Mouse (Mus musculus) CH12.LX (cell line): ENCODE results near the gene Anapc7. TPM values are rescaled to one million over a fixed set of nuclear protein-coding genes. Genes with fewer than 3 reads are reported as not detected.

Experiments
- DNase-seq: peaks from one replicate; pipeline ENCODE4 v3.0.0-alpha.2; 2013; ENCODE audit errors: extremely low read depth
- H3K27ac ChIP-seq: 2 replicates; pipeline ENCODE4 v1.5.1; 2012; ENCODE audit warnings: low read depth, mild to moderate bottlenecking, control low read depth, moderate library complexity; ENCODE audit not compliant: insufficient read depth
- H3K27me3 ChIP-seq: replicated peaks from 2 replicates; pipeline ENCODE3; 2012; ENCODE audit warnings: inconsistent platforms
- H3K36me3 ChIP-seq, 2 experiments: replicated peaks in 1 of 2; 2 replicates each; pipeline versions ENCODE3 to v1.6.1; 2012; ENCODE audit warnings: inconsistent platforms in 1 of 2, low read length in 1 of 2, mild to moderate bottlenecking in 1 of 2, mixed read lengths in 1 of 2, moderate library complexity in 1 of 2; ENCODE audit not compliant: control insufficient read depth in 1 of 2, insufficient read depth in 1 of 2
- H3K4me1 ChIP-seq, 2 experiments: 2 replicates each; pipeline ENCODE4 v1.6.1; 2012; ENCODE audit warnings: inconsistent platforms in 1 of 2, moderate library complexity in 1 of 2; ENCODE audit not compliant: insufficient read depth in 2 of 2, control insufficient read depth in 1 of 2
- H3K4me2 ChIP-seq: 2 replicates; pipeline ENCODE4 v1.6.1; 2012; ENCODE audit warnings: low read depth, mild to moderate bottlenecking, control low read depth; ENCODE audit not compliant: poor library complexity, insufficient read depth, severe bottlenecking
- H3K4me3 ChIP-seq, 3 experiments: fragments of 150-350 bp in 1 of 3; sonication (generic) in 1 of 3; replicated peaks in 1 of 3; 2 replicates each; pipeline versions ENCODE3 to v1.5.1; 2011 to 2012; ENCODE audit warnings: low read depth in 2 of 3, low read length in 2 of 3, mild to moderate bottlenecking in 2 of 3, moderate library complexity in 2 of 3, control low read depth in 1 of 3, improper control_type of control experiment in 1 of 3, inconsistent platforms in 1 of 3, mixed read lengths in 1 of 3; ENCODE audit not compliant: poor library complexity in 1 of 3
- H3K79me2 ChIP-seq: replicated peaks from 2 replicates; pipeline ENCODE4 v1.6.1; 2012; ENCODE audit warnings: mild to moderate bottlenecking, moderate library complexity; ENCODE audit not compliant: control insufficient read depth, poor library complexity, insufficient read depth, severe bottlenecking; ENCODE audit errors: extremely low read depth
- H3K9ac ChIP-seq: 2 replicates; pipeline ENCODE4 v1.6.1; 2012; ENCODE audit warnings: low read depth, mild to moderate bottlenecking, control low read depth, moderate library complexity; ENCODE audit not compliant: insufficient read depth
- H3K9me3 ChIP-seq: replicated peaks from 2 replicates; pipeline ENCODE3; 2012; ENCODE audit warnings: low read length, inconsistent platforms, mixed read lengths
- BHLHE40 ChIP-seq: IDR thresholded peaks from 2 replicates; pipeline ENCODE4 v1.6.1; 2011; ENCODE audit warnings: mild to moderate bottlenecking, low read depth, low read length, improper control_type of control experiment
- CHD2 ChIP-seq: IDR thresholded peaks from 2 replicates; pipeline ENCODE4 v1.6.1; 2011; ENCODE audit warnings: low read length, improper control_type of control experiment
- ELF1 ChIP-seq: IDR thresholded peaks from 2 replicates; pipeline ENCODE4 v1.6.1; 2014; ENCODE audit warnings: low read depth, mild to moderate bottlenecking, inconsistent platforms, low read length, improper control_type of control experiment
- EP300 ChIP-seq: IDR thresholded peaks from 2 replicates; pipeline ENCODE4 v1.6.1; 2011; ENCODE audit warnings: low read length, improper control_type of control experiment
- ETS1 ChIP-seq: conservative IDR thresholded peaks from 2 replicates; pipeline ENCODE4 v1.6.1; 2012; ENCODE audit warnings: low read depth, mild to moderate bottlenecking, inconsistent platforms, low read length, improper control_type of control experiment, moderate library complexity
- GABPA ChIP-seq: IDR thresholded peaks from 2 replicates; pipeline ENCODE4 v1.6.1; 2012; ENCODE audit warnings: low read depth, low read length, improper control_type of control experiment, inconsistent platforms; ENCODE audit not compliant: insufficient replicate concordance
- HCFC1 ChIP-seq: IDR thresholded peaks from 2 replicates; pipeline ENCODE4 v1.6.1; 2012; ENCODE audit warnings: low read depth, mild to moderate bottlenecking, inconsistent platforms, low read length, improper control_type of control experiment
- IRF4 ChIP-seq: IDR thresholded peaks from 2 replicates; pipeline ENCODE4 v1.6.1; 2014; ENCODE audit warnings: low read depth, mild to moderate bottlenecking, inconsistent platforms, low read length, improper control_type of control experiment
- JUND ChIP-seq: conservative IDR thresholded peaks from 2 replicates; pipeline ENCODE4 v1.6.1; 2011; ENCODE audit warnings: low read depth, low read length, improper control_type of control experiment
- KAT2A ChIP-seq: IDR thresholded peaks from 2 replicates; pipeline ENCODE4 v1.6.1; 2012; ENCODE audit warnings: low read length, improper control_type of control experiment, inconsistent platforms; ENCODE audit not compliant: insufficient replicate concordance
- MAFK ChIP-seq: IDR thresholded peaks from 2 replicates; pipeline ENCODE4 v1.6.1; 2011; ENCODE audit warnings: low read length, improper control_type of control experiment; ENCODE audit not compliant: insufficient replicate concordance
- MAZ ChIP-seq: IDR thresholded peaks from 2 replicates; pipeline ENCODE4 v1.6.1; 2012; ENCODE audit warnings: low read depth, mild to moderate bottlenecking, inconsistent platforms, low read length, improper control_type of control experiment, moderate library complexity
- MEF2A ChIP-seq: IDR thresholded peaks from 2 replicates; pipeline ENCODE4 v1.6.1; 2014; ENCODE audit warnings: low read depth, mild to moderate bottlenecking, inconsistent platforms, low read length, improper control_type of control experiment, borderline replicate concordance
- MXI1 ChIP-seq: IDR thresholded peaks from 2 replicates; pipeline ENCODE4 v1.6.1; 2011; ENCODE audit warnings: mild to moderate bottlenecking, low read depth, low read length, improper control_type of control experiment
- MYC ChIP-seq: IDR thresholded peaks from 2 replicates; pipeline ENCODE4 v1.6.1; 2011; ENCODE audit warnings: low read depth, mild to moderate bottlenecking, improper control_type of control experiment, low read length
- PAX5 ChIP-seq: IDR thresholded peaks from 2 replicates; pipeline ENCODE4 v1.6.1; 2012; ENCODE audit warnings: low read length, inconsistent platforms, mixed read lengths
- POLR2A ChIP-seq: IDR thresholded peaks from 2 replicates; pipeline ENCODE4 v1.6.1; 2011; ENCODE audit warnings: low read depth, mild to moderate bottlenecking, improper control_type of control experiment, low read length
- POLR2AphosphoS2 ChIP-seq: IDR thresholded peaks from 2 replicates; pipeline ENCODE4 v1.6.1; 2011; ENCODE audit warnings: low read depth, low read length, improper control_type of control experiment
- RAD21 ChIP-seq: IDR thresholded peaks from 2 replicates; pipeline ENCODE4 v1.6.1; 2011; ENCODE audit warnings: low read depth, mild to moderate bottlenecking, low read length, improper control_type of control experiment, moderate library complexity
- RCOR1 ChIP-seq: conservative IDR thresholded peaks from 2 replicates; pipeline ENCODE4 v1.6.1; 2012; ENCODE audit warnings: low read depth, mild to moderate bottlenecking, inconsistent platforms, low read length, improper control_type of control experiment
- SMC3 ChIP-seq: IDR thresholded peaks from 2 replicates; pipeline ENCODE4 v1.6.1; 2011; ENCODE audit warnings: low read depth, low read length, improper control_type of control experiment
- TBP ChIP-seq: conservative IDR thresholded peaks from 2 replicates; pipeline ENCODE4 v1.6.1; 2011; ENCODE audit warnings: low read depth, low read length, improper control_type of control experiment
- TCF12 ChIP-seq: IDR thresholded peaks from 2 replicates; pipeline ENCODE4 v1.6.1; 2014; ENCODE audit warnings: low read depth, mild to moderate bottlenecking, inconsistent platforms, low read length, improper control_type of control experiment
- ZC3H11A ChIP-seq: IDR thresholded peaks from 2 replicates; pipeline ENCODE4 v1.6.1; 2012; ENCODE audit warnings: low read depth, mild to moderate bottlenecking, inconsistent platforms, low read length, improper control_type of control experiment
- ZKSCAN1 ChIP-seq: IDR thresholded peaks from 2 replicates; pipeline ENCODE4 v1.6.1; 2012; ENCODE audit warnings: low read depth, inconsistent platforms, low read length, improper control_type of control experiment, borderline replicate concordance
- ZMIZ1 ChIP-seq: IDR thresholded peaks from 2 replicates; pipeline ENCODE4 v1.6.1; 2012; ENCODE audit warnings: low read depth, mild to moderate bottlenecking, inconsistent platforms, low read length, improper control_type of control experiment
- ZNF384 ChIP-seq: IDR thresholded peaks from 2 replicates; pipeline ENCODE4 v1.6.1; 2012; ENCODE audit warnings: low read depth, low read length, improper control_type of control experiment, inconsistent platforms
- dilution Hi-C: fragments of 300-500 bp; cut with MboI; formaldehyde crosslinking; loops from 2 replicates; pipeline ENCODE4 v1.14.3; 2020; ENCODE audit warnings: low sequenced_read_pairs; ENCODE audit not compliant: extremely low pct_unique_long_range_greater_than_20kb, extremely low pct_ligation_motif_present
- in situ Hi-C: fragments of 300-500 bp; cut with MboI; formaldehyde crosslinking; loops from 3 replicates; pipeline ENCODE4 v1.14.3; 2019; ENCODE audit warnings: low sequenced_read_pairs, low pct_ligation_motif_present, low pct_unique_long_range_greater_than_20kb, mixed read lengths
- polyA plus RNA-seq: library from polyadenylated mRNA; unstranded; fragments of >175 nt; gene quantifications from 2 replicates; pipeline ENCODE4 v1.2.1, GENCODE M21; 2012; ENCODE audit warnings: low read depth; ENCODE audit not compliant: insufficient read length
- total RNA-seq, 2 experiments: library from RNA; depleted of rRNA; stranded (reverse); fragments of 300-350 nt in 1 of 2; fragments of >200 nt in 1 of 2; gene quantifications; 2 replicates each; pipeline ENCODE4 v1.2.3; 2012 to 2014

Gene Anapc7
- total and polyA plus RNA-seq, 3 experiments = 21.3 to 43.3 (median 39.4) TPM

DNA sequence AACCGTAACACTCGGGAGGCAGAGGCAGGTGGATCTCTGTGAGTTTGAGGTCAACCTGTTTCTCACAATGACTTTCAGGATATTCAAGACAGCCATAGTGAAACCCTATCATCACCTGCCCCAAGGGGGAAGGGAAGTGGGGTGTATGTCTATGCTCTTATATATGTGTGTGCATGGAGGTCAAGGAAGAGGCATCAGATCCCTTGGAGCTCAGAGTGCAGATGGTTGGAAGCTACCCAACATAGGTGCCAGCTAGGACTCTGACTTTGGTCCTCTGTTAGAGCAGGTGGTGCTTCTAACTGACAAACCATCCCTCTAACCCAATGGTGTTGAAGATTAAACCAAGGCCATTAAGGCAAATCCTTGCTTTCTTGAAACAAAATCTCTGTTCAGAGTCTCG is 56.0 kb downstream of the Anapc7 start:
- TF ChIP-seq TBP (no peak), ETS1 (no peak), POLR2AphosphoS2 (no peak), TCF12 (no peak), MAZ (no peak), ZNF384 (no peak), POLR2A (no peak), HCFC1 (no peak), ZC3H11A (no peak), CHD2 (no peak), KAT2A (no peak), IRF4 (no peak), MAFK (no peak), ELF1 (no peak), MEF2A (no peak), SMC3 (no peak), GABPA (no peak), RAD21 (no peak), MXI1 (no peak), JUND (no peak)
- no peak overlapping the region for H3K4me2 ChIP-seq
- H3K79me2 ChIP-seq = peaks cover 23% of the 10 kb centered on the region; the same call in 1 of the 2 replicates
- H3K27ac ChIP-seq = no peak overlapping the region
- H3K4me1 ChIP-seq = no peaks in the 10 kb centered on the region
- in situ Hi-C loops = no loop called here
- H3K9ac ChIP-seq = no peak overlapping the region
- no peak overlapping the region for H3K4me3 ChIP-seq
- no peak for DNase-seq
- dilution Hi-C loops = no loop called here
- H3K9me3 ChIP-seq = no peaks in the 10 kb centered on the region
- H3K27me3 ChIP-seq = no peaks in the 10 kb centered on the region
- H3K36me3 ChIP-seq = peaks cover 50 to 88% of the 10 kb centered on the region in 2 experiments

GRCm38 (mm10) chr5:122479131-122479530 is 57.6 kb downstream of the Anapc7 start:
- DNase-seq = no peak
- no peak overlapping the region for H3K27ac ChIP-seq
- H3K36me3 ChIP-seq = peaks cover 48 to 88% of the 10 kb centered on the region in 2 experiments
- no peaks in the 10 kb centered on the region for H3K9me3 ChIP-seq
- TF ChIP-seq EP300 (no peak), ZNF384 (no peak), ZMIZ1 (no peak), ELF1 (no peak), MAZ (no peak), MXI1 (no peak), BHLHE40 (no peak), RCOR1 (no peak), IRF4 (no peak), MEF2A (no peak), ZKSCAN1 (no peak), HCFC1 (no peak), CHD2 (no peak), PAX5 (no peak), MYC (no peak)
- no peak overlapping the region for H3K4me2 ChIP-seq
- peaks cover 21% of the 10 kb centered on the region; the same call in 1 of the 2 replicates for H3K79me2 ChIP-seq
- in situ Hi-C loops = no loop called here
- no peaks in the 10 kb centered on the region for H3K27me3 ChIP-seq
- no peaks in the 10 kb centered on the region for H3K4me1 ChIP-seq
- dilution Hi-C loops = no loop called here
- H3K4me3 ChIP-seq = no peak overlapping the region
- no peak overlapping the region for H3K9ac ChIP-seq
